Mouse (Mus musculus): ENCODE results near the gene Phactr2. TPM values are rescaled to one million over a fixed set of nuclear protein-coding genes. Genes with fewer than 3 reads are reported as not detected.

The Phactr2 gene
- total and polyA plus RNA-seq, 3 experiments = 0.08 to 0.49 (median 0.31) TPM

DNA sequence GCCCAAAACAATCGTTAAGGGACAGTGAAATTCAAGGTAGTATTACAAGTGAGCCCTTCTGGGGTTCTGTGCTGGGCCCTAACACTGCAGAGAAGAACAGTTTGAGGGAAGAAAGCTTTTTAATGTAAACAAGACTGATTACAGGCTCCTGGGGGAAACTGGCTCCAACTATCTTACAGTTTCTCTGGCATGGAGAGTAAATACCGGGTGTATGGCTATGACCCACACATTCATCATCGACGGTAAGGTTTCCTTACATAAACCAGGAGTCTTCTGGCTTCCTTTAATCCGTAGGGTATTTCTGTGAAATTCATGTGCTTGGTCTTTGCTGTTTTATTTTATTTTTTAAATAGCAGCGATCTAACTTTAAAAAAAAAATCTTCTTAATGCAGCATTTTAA, 261.4 kb downstream of the Phactr2 start:
- no peak for TF ChIP-seq KAT2A (IDR thresholded peaks at IDR 0.05; ENCODE audit: insufficient replicate concordance, low read length)
- no peak for TF ChIP-seq ZC3H11A (IDR thresholded peaks at IDR 0.05; ENCODE audit: low read depth, low read length)
- no peak for TF ChIP-seq HCFC1 (IDR thresholded peaks at IDR 0.05; ENCODE audit: low read depth, low read length)
- no peak for TF ChIP-seq JUND (conservative IDR thresholded peaks at IDR 0.05; ENCODE audit: low read depth, low read length)
- TF ChIP-seq CTCF (conservative IDR thresholded peaks at IDR 0.05 in 1 of 2, IDR thresholded peaks at IDR 0.05 in 1 of 2; ENCODE audit: low read depth in 2 of 2, low read length in 2 of 2) = no peak
- TF ChIP-seq MAZ (IDR thresholded peaks at IDR 0.05; ENCODE audit: low read depth, low read length) = no peak
- TF ChIP-seq E2F4 (IDR thresholded peaks at IDR 0.05; ENCODE audit: insufficient replicate concordance, low read depth, low read length) = no peak
- no peak for TF ChIP-seq PAX5 (IDR thresholded peaks at IDR 0.05; ENCODE audit: low read length)
- no peak for TF ChIP-seq NELFE (IDR thresholded peaks at IDR 0.05; ENCODE audit: low read depth, low read length)
- no peak for TF ChIP-seq JUN (IDR thresholded peaks at IDR 0.05; ENCODE audit: insufficient read depth, low read depth, low read length)
- TF ChIP-seq SIN3A (IDR thresholded peaks at IDR 0.05; ENCODE audit: low read length) = no peak
- no peak for TF ChIP-seq IRF4 (IDR thresholded peaks at IDR 0.05; ENCODE audit: low read depth, low read length)
- TF ChIP-seq MEF2A (IDR thresholded peaks at IDR 0.05; ENCODE audit: borderline replicate concordance, low read depth, low read length) = no peak
- no peak for TF ChIP-seq POLR2A (IDR thresholded peaks at IDR 0.05; ENCODE audit: low read depth, low read length)
- TF ChIP-seq ZNF384 (IDR thresholded peaks at IDR 0.05; ENCODE audit: low read depth, low read length) = no peak
- TF ChIP-seq CHD2 (IDR thresholded peaks at IDR 0.05; ENCODE audit: low read length) = no peak
- Histone ChIP-seq H3K4me3 (replicated peaks in 1 of 3; ENCODE audit: low read depth in 2 of 3, low read length in 2 of 3, poor library complexity in 1 of 3) (no peak overlapping the region), H3K9me3 (replicated peaks; ENCODE audit: low read length) (no peaks in the 10 kb centered on the region), H3K27ac (ENCODE audit: insufficient read depth, low read depth) (no peak overlapping the region), H3K27me3 (replicated peaks) (no peaks in the 10 kb centered on the region), H3K4me2 (ENCODE audit: insufficient read depth, low read depth, poor library complexity, severe bottlenecking) (no peak overlapping the region), H3K36me3 (replicated peaks in 1 of 2; ENCODE audit: control insufficient read depth in 1 of 2, insufficient read depth in 1 of 2, low read length in 1 of 2) (no peaks in the 10 kb centered on the region), H3K4me1 (ENCODE audit: control insufficient read depth in 1 of 2, insufficient read depth in 2 of 2) (no peaks in the 10 kb centered on the region; a peak in 1 of 4 replicates), H3K79me2 (replicated peaks; ENCODE audit: control insufficient read depth, extremely low read depth, insufficient read depth, poor library complexity, severe bottlenecking) (no peaks in the 10 kb centered on the region), H3K9ac (ENCODE audit: insufficient read depth, low read depth) (no peak overlapping the region)
- no peak for DNase-seq (ENCODE audit: extremely low read depth)
- dilution Hi-C loops (cut with MboI; ENCODE audit: extremely low pct_ligation_motif_present, extremely low pct_unique_long_range_greater_than_20kb, low sequenced_read_pairs) (no loop called here), in situ Hi-C loops (cut with MboI; ENCODE audit: low pct_ligation_motif_present, low pct_unique_long_range_greater_than_20kb, low sequenced_read_pairs) (no loop called here)

GRCm38 (mm10) chr10:13212326-13212725, 261.9 kb downstream of the Phactr2 start:
- Histone ChIP-seq H3K27me3 (replicated peaks) (no peaks in the 10 kb centered on the region), H3K9me3 (replicated peaks; ENCODE audit: low read length) (no peaks in the 10 kb centered on the region), H3K27ac (ENCODE audit: insufficient read depth, low read depth) (no peak overlapping the region), H3K4me3 (replicated peaks in 1 of 3; ENCODE audit: low read depth in 2 of 3, low read length in 2 of 3, poor library complexity in 1 of 3) (no peak overlapping the region), H3K4me2 (ENCODE audit: insufficient read depth, low read depth, poor library complexity, severe bottlenecking) (no peak overlapping the region), H3K4me1 (ENCODE audit: control insufficient read depth in 1 of 2, insufficient read depth in 2 of 2) (no peaks in the 10 kb centered on the region; a peak in 1 of 4 replicates), H3K79me2 (replicated peaks; ENCODE audit: control insufficient read depth, extremely low read depth, insufficient read depth, poor library complexity, severe bottlenecking) (no peaks in the 10 kb centered on the region), H3K9ac (ENCODE audit: insufficient read depth, low read depth) (no peak overlapping the region), H3K36me3 (replicated peaks in 1 of 2; ENCODE audit: control insufficient read depth in 1 of 2, insufficient read depth in 1 of 2, low read length in 1 of 2) (no peaks in the 10 kb centered on the region)
- in situ Hi-C loops (cut with MboI; ENCODE audit: low pct_ligation_motif_present, low pct_unique_long_range_greater_than_20kb, low sequenced_read_pairs) = no loop called here
- TF ChIP-seq SIN3A (IDR thresholded peaks at IDR 0.05; ENCODE audit: low read length) (no peak), E2F4 (IDR thresholded peaks at IDR 0.05; ENCODE audit: insufficient replicate concordance, low read depth, low read length) (no peak), TBP (conservative IDR thresholded peaks at IDR 0.05; ENCODE audit: low read depth, low read length) (no peak), MXI1 (IDR thresholded peaks at IDR 0.05; ENCODE audit: low read depth, low read length) (no peak)
- DNase-seq (ENCODE audit: extremely low read depth) = no peak
- dilution Hi-C loops (cut with MboI; ENCODE audit: extremely low pct_ligation_motif_present, extremely low pct_unique_long_range_greater_than_20kb, low sequenced_read_pairs) = no loop called here
